ENCODE assay signal across 8 mouse cellular contexts in the genomic region with DNA sequence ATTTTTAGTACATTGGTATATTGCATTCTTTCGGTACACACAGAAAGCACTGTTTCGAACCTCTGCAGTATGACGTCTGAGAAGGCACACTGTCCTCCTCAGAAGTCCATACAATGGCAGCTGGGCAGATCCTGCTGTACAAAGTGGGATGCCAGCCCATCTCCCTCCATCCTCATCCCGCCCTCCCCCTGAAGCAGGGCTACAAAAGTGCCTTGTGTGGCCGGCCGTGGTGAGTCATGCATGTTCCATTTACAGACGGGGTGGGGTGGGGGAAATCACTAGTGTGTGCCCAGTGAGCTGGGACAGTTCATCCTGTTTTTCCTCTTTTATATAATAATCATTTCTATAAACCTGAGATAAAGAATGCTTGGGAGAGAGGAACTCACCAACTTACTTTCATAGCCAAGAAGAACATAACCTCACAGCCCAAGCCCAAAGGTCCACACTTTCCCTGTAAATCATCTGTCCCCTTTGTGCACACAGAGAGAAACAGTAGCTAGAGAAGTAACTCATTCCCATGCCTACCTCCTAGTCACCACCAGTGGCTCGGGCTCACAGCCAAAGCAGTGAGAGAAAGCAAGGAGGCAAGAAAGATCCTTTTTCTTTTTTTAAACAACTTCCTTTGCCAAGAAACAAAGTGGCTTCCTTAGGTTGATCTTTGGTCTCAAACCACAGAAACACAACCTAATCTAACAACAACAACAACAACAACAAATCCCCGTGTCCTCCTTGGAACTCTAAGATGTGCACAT. TPM values are rescaled to one million over a fixed set of nuclear protein-coding genes. Genes with fewer than 3 reads are reported as not detected.
DNase-seq lines count a peak whose midpoint lies in the region; ATAC-seq and TF ChIP-seq lines count a peak whose summit lies in the region.

No protein-coding gene starts in this region.

- no peak overlapping the region for H3K4me2 ChIP-seq in forebrain, embryonic 13.5 days
- no peak overlapping the region for H3K4me2 ChIP-seq in forebrain, embryonic 11.5 days (ENCODE audit: low read depth, low read length, severe bottlenecking)
- no peak overlapping the region for H3K4me2 ChIP-seq in intestine, embryonic 15.5 days (replicated peaks)
- H3K4me2 ChIP-seq in lung, postnatal 0 days (replicated peaks; ENCODE audit: low read depth, low read length): no peak overlapping the region
- H3K4me2 ChIP-seq in stomach, embryonic 16.5 days (ENCODE audit: low read depth, low read length): no peak overlapping the region

- 0 out of 2 replicates have a peak, but pooled peaks have one; percentile 61 for TF ChIP-seq EP300 in lung, postnatal 0 days (IDR thresholded peaks at IDR 0.05)

- 86% methylated on average over 9 of the region's 9 CpGs for WGBS in forebrain, embryonic 13.5 days
- WGBS in forebrain, embryonic 11.5 days: 91% methylated on average over 9 of the region's 9 CpGs
- 64% methylated on average over 9 of the region's 9 CpGs for WGBS in intestine, embryonic 15.5 days
- 49% methylated on average over 9 of the region's 9 CpGs for WGBS in lung, postnatal 0 days
- 61% methylated on average over 9 of the region's 9 CpGs for WGBS in stomach, embryonic 16.5 days

- no peaks in the 10 kb centered on the region for H3K27me3 ChIP-seq in forebrain, embryonic 13.5 days
- no peaks in the 10 kb centered on the region for H3K27me3 ChIP-seq in forebrain, embryonic 11.5 days (ENCODE audit: control insufficient read depth, insufficient read depth, low read length)
- H3K27me3 ChIP-seq in intestine, embryonic 15.5 days (replicated peaks): no peaks in the 10 kb centered on the region
- no peaks in the 10 kb centered on the region for H3K27me3 ChIP-seq in lung, postnatal 0 days (replicated peaks; ENCODE audit: insufficient read depth, low read length)
- no peaks in the 10 kb centered on the region for H3K27me3 ChIP-seq in stomach, embryonic 16.5 days (ENCODE audit: control insufficient read depth, insufficient read depth, low read length)

- TF ChIP-seq CTCF in lung, postnatal 0 days (IDR thresholded peaks at IDR 0.05): no peak

- no peak overlapping the region for H3K27ac ChIP-seq in forebrain, embryonic 13.5 days
- no peak overlapping the region for H3K27ac ChIP-seq in forebrain, embryonic 11.5 days (ENCODE audit: low read depth, low read length)
- 0 out of 2 replicates have a peak overlapping the region, but pooled peaks have one; percentile 40 for H3K27ac ChIP-seq in intestine, embryonic 15.5 days
- peak overlapping the region; percentile 55; the same call in 1 of the 2 replicates for H3K27ac ChIP-seq in lung, postnatal 0 days (ENCODE audit: low read length)
- peak overlapping the region; percentile 81 for H3K27ac ChIP-seq in stomach, embryonic 16.5 days (ENCODE audit: low read length)

- no peaks in the 10 kb centered on the region for H3K9me3 ChIP-seq in forebrain, embryonic 13.5 days (replicated peaks)
- no peaks in the 10 kb centered on the region for H3K9me3 ChIP-seq in forebrain, embryonic 11.5 days (ENCODE audit: control insufficient read depth, low read length)
- H3K9me3 ChIP-seq in intestine, embryonic 15.5 days: no peaks in the 10 kb centered on the region
- H3K9me3 ChIP-seq in lung, postnatal 0 days (ENCODE audit: low read length): no peaks in the 10 kb centered on the region
- no peaks in the 10 kb centered on the region for H3K9me3 ChIP-seq in stomach, embryonic 16.5 days (replicated peaks; ENCODE audit: control insufficient read depth, low read length)

- peaks cover 13% of the 10 kb centered on the region; the same call in 1 of the 2 replicates for H3K4me1 ChIP-seq in forebrain, embryonic 13.5 days
- H3K4me1 ChIP-seq in forebrain, embryonic 11.5 days (replicated peaks; ENCODE audit: control insufficient read depth, insufficient read depth, low read length): no peaks in the 10 kb centered on the region
- H3K4me1 ChIP-seq in intestine, embryonic 15.5 days (replicated peaks): 0 out of 2 replicates have a peak, but pooled peaks cover 3% of the 10 kb centered on the region
- peaks cover 12% of the 10 kb centered on the region; the same call in 1 of the 2 replicates for H3K4me1 ChIP-seq in lung, postnatal 0 days (ENCODE audit: insufficient read depth, low read depth, low read length)
- H3K4me1 ChIP-seq in stomach, embryonic 16.5 days (ENCODE audit: control insufficient read depth, insufficient read depth, low read length): peaks cover 9% of the 10 kb centered on the region; the same call in 1 of the 2 replicates

- no peaks in the 10 kb centered on the region for H3K36me3 ChIP-seq in forebrain, embryonic 13.5 days (ENCODE audit: poor library complexity, severe bottlenecking)
- no peaks in the 10 kb centered on the region for H3K36me3 ChIP-seq in forebrain, embryonic 11.5 days (ENCODE audit: control insufficient read depth, insufficient read depth, low read length)
- no peaks in the 10 kb centered on the region for H3K36me3 ChIP-seq in intestine, embryonic 15.5 days
- H3K36me3 ChIP-seq in lung, postnatal 0 days (ENCODE audit: insufficient read depth, low read length): no peaks in the 10 kb centered on the region
- no peaks in the 10 kb centered on the region for H3K36me3 ChIP-seq in stomach, embryonic 16.5 days (ENCODE audit: control insufficient read depth, insufficient read depth, low read length)

- ATAC-seq in forebrain, embryonic 13.5 days: 0 out of 2 replicates have a peak, but pooled peaks have one; percentile 34
- ATAC-seq in forebrain, embryonic 11.5 days (replicated peaks; ENCODE audit: low FRiP score): no peak
- ATAC-seq in intestine, embryonic 15.5 days: peak; percentile 78
- ATAC-seq in lung, postnatal 0 days: peak; percentile 87
- ATAC-seq in stomach, embryonic 16.5 days (ENCODE audit: insufficient read depth, low FRiP score): peak; percentile 82
- ATAC-seq in erythroid progenitor cell, adult 5-6 weeks (replicated peaks; ENCODE audit: low FRiP score, poor library complexity, severe bottlenecking): no peak

- H3K9ac ChIP-seq in forebrain, embryonic 13.5 days: no peak overlapping the region
- no peak overlapping the region for H3K9ac ChIP-seq in forebrain, embryonic 11.5 days (ENCODE audit: low read length)
- H3K9ac ChIP-seq in intestine, embryonic 15.5 days: no peak overlapping the region
- no peak overlapping the region for H3K9ac ChIP-seq in lung, postnatal 0 days (replicated peaks; ENCODE audit: low read depth)
- H3K9ac ChIP-seq in stomach, embryonic 16.5 days (ENCODE audit: low read length): no peak overlapping the region

- no peak for DNase-seq in forebrain, embryonic 11.5 days (ENCODE audit: low spot score)
- DNase-seq in urinary bladder, postnatal 14 days (ENCODE audit: low spot score): peak; percentile 72
- DNase-seq in urinary bladder, postnatal 10 days (ENCODE audit: low spot score): no peak
- peak; percentile 62 for DNase-seq in lung, postnatal 0 days (ENCODE audit: low spot score)

- no peak overlapping the region for H3K4me3 ChIP-seq in forebrain, embryonic 13.5 days
- H3K4me3 ChIP-seq in forebrain, embryonic 11.5 days (ENCODE audit: low read depth, low read length): no peak overlapping the region
- no peak overlapping the region for H3K4me3 ChIP-seq in intestine, embryonic 15.5 days (replicated peaks)
- H3K4me3 ChIP-seq in lung, postnatal 0 days (ENCODE audit: low read depth, low read length): no peak overlapping the region
- no peak overlapping the region for H3K4me3 ChIP-seq in stomach, embryonic 16.5 days (replicated peaks; ENCODE audit: low read length)

RNA-seq across cellular contexts. Expression of gene Fnip2, which starts 8.4 kb away (rescaled TPM):
- 3.4 and 4.4 TPM in 2 replicates for polyA plus RNA-seq in forebrain, embryonic 13.5 days (2015; fragmentation: Nextera tagmentation; extraction: Ambion mirVana)
- polyA plus RNA-seq in forebrain, embryonic 11.5 days (2014; fragmentation: Nextera tagmentation; extraction: Ambion mirVana): 9.2 and 9.4 TPM in 2 replicates
- polyA plus RNA-seq in intestine, embryonic 15.5 days (2015; fragmentation: Nextera tagmentation; extraction: Ambion mirVana): 3.3 and 3.9 TPM in 2 replicates
- polyA plus RNA-seq in lung, postnatal 0 days (2015; fragmentation: Nextera tagmentation; extraction: Ambion mirVana): 3.5 and 4.2 TPM in 2 replicates
- 3.0 and 3.8 TPM in 2 replicates for polyA plus RNA-seq in stomach, embryonic 16.5 days (2015; fragmentation: Nextera tagmentation; extraction: Ambion mirVana)
- 73.2 and 101 TPM in 2 replicates for total RNA-seq in erythroid progenitor cell, adult 5-6 weeks (2015; ENCODE audit: low replicate concordance)
- total RNA-seq in erythroid progenitor cell, adult 5-6 weeks (2017; ENCODE audit: low replicate concordance): 85.6 and 109 TPM in 2 replicates

RNA-seq across cellular contexts. Expression of gene Ppid, which starts 31.9 kb away (rescaled TPM):
- 168 and 175 TPM in 2 replicates for polyA plus RNA-seq in forebrain, embryonic 13.5 days (2015; fragmentation: Nextera tagmentation; extraction: Ambion mirVana)
- polyA plus RNA-seq in forebrain, embryonic 11.5 days (2014; fragmentation: Nextera tagmentation; extraction: Ambion mirVana): 192 and 201 TPM in 2 replicates
- polyA plus RNA-seq in intestine, embryonic 15.5 days (2015; fragmentation: Nextera tagmentation; extraction: Ambion mirVana): 148 and 164 TPM in 2 replicates
- polyA plus RNA-seq in lung, postnatal 0 days (2015; fragmentation: Nextera tagmentation; extraction: Ambion mirVana): 36.6 and 44.6 TPM in 2 replicates
- 134 and 150 TPM in 2 replicates for polyA plus RNA-seq in stomach, embryonic 16.5 days (2015; fragmentation: Nextera tagmentation; extraction: Ambion mirVana)
- total RNA-seq in erythroid progenitor cell, adult 5-6 weeks (2015; ENCODE audit: low replicate concordance): 75.0 and 82.2 TPM in 2 replicates
- 68.3 and 84.3 TPM in 2 replicates for total RNA-seq in erythroid progenitor cell, adult 5-6 weeks (2017; ENCODE audit: low replicate concordance)

Comparison
In these comparisons a context has a peak if more than half of its experiments do, and no peak if none do; other contexts are left out.
1. ATAC-seq: peak in forebrain, embryonic 13.5 days (single experiment), intestine, embryonic 15.5 days (single experiment), lung, postnatal 0 days (single experiment) and stomach, embryonic 16.5 days (single experiment); none in forebrain, embryonic 11.5 days (single experiment) and erythroid progenitor cell, adult 5-6 weeks (single experiment).
2. DNase-seq: peak in urinary bladder, postnatal 14 days (single experiment) and lung, postnatal 0 days (single experiment); none in forebrain, embryonic 11.5 days (single experiment) and urinary bladder, postnatal 10 days (single experiment).
3. H3K27ac ChIP-seq: peak in intestine, embryonic 15.5 days (single experiment), lung, postnatal 0 days (single experiment) and stomach, embryonic 16.5 days (single experiment); none in forebrain, embryonic 13.5 days (single experiment) and forebrain, embryonic 11.5 days (single experiment).